Mouse (Mus musculus) G1E (cell line): ENCODE results near the gene A3galt2. TPM values are rescaled to one million over a fixed set of nuclear protein-coding genes. Genes with fewer than 3 reads are reported as not detected.
A peak's percentile ranks its signal among the peaks of the same experiment; 100 is the strongest.

Source experiments
- ATAC-seq: 2 replicates; pipeline ENCODE4 v1.8.0; 2016; ENCODE audit warnings: mild to moderate bottlenecking; ENCODE audit not compliant: insufficient number of reproducible peaks, poor library complexity, low FRiP score, severe bottlenecking; ENCODE audit errors: extremely low read depth
- DNase-seq: peaks from one replicate; pipeline ENCODE4 v3.0.0; 2012; ENCODE audit warnings: low spot score
- H3K27me3 ChIP-seq: 2 replicates; pipeline ENCODE4 v1.6.1; 2012; ENCODE audit warnings: mild to moderate bottlenecking, low read length, inconsistent platforms; ENCODE audit not compliant: insufficient read depth
- H3K36me3 ChIP-seq: replicated peaks from 2 replicates; pipeline ENCODE3; 2012; ENCODE audit warnings: mild to moderate bottlenecking, inconsistent platforms
- H3K4me1 ChIP-seq: 2 replicates; pipeline ENCODE4 v1.6.1; 2012; ENCODE audit warnings: low read depth, low read length, inconsistent platforms, mixed read lengths; ENCODE audit not compliant: insufficient read depth
- H3K4me3 ChIP-seq: 2 replicates; pipeline ENCODE4 v1.5.1; 2012; ENCODE audit warnings: low read depth, mild to moderate bottlenecking, inconsistent platforms, low read length, moderate library complexity, mixed read lengths
- H3K9me3 ChIP-seq: replicated peaks from 2 replicates; pipeline ENCODE4 v1.6.1; 2012; ENCODE audit warnings: inconsistent platforms
- CTCF ChIP-seq: IDR thresholded peaks from 2 replicates; pipeline ENCODE4 v1.5.1; 2012; ENCODE audit warnings: low read depth, low read length, inconsistent platforms, mixed read lengths
- GATA1 ChIP-seq: IDR thresholded peaks from 2 replicates; pipeline ENCODE4 v1.6.1; 2012; ENCODE audit warnings: borderline replicate concordance, low read length, inconsistent platforms, mixed read lengths
- GATA2 ChIP-seq: IDR thresholded peaks from 2 replicates; pipeline ENCODE4 v1.6.1; 2012; ENCODE audit warnings: low read depth, low read length, inconsistent platforms, borderline replicate concordance
- POLR2AphosphoS5 ChIP-seq: IDR thresholded peaks from 2 replicates; pipeline ENCODE4 v1.6.1; 2012; ENCODE audit warnings: low read depth, low read length, inconsistent platforms; ENCODE audit not compliant: insufficient replicate concordance
- TAL1 ChIP-seq: conservative IDR thresholded peaks from 2 replicates; pipeline ENCODE4 v1.6.1; 2012; ENCODE audit warnings: low read depth, low read length, inconsistent platforms, mixed read lengths
- polyA plus RNA-seq: library from polyadenylated mRNA; stranded (reverse); fragments of >175 nt; gene quantifications from 2 replicates; pipeline ENCODE4 v1.2.3, GENCODE M21; 2012
- total RNA-seq, 2 experiments: library from RNA; stranded (forward) in 1 of 2; stranded (reverse) in 1 of 2; fragments of 200-1000 nt in 1 of 2; fragments of >200 nt in 1 of 2; fragmentation: Nextera tagmentation in 1 of 2; gene quantifications; 2 replicates each; pipeline ENCODE4 v1.2.3; 2014 to 2017

A3galt2 gene
- total and polyA plus RNA-seq, 3 experiments, result 0.16 TPM; not detected in 2

DNA sequence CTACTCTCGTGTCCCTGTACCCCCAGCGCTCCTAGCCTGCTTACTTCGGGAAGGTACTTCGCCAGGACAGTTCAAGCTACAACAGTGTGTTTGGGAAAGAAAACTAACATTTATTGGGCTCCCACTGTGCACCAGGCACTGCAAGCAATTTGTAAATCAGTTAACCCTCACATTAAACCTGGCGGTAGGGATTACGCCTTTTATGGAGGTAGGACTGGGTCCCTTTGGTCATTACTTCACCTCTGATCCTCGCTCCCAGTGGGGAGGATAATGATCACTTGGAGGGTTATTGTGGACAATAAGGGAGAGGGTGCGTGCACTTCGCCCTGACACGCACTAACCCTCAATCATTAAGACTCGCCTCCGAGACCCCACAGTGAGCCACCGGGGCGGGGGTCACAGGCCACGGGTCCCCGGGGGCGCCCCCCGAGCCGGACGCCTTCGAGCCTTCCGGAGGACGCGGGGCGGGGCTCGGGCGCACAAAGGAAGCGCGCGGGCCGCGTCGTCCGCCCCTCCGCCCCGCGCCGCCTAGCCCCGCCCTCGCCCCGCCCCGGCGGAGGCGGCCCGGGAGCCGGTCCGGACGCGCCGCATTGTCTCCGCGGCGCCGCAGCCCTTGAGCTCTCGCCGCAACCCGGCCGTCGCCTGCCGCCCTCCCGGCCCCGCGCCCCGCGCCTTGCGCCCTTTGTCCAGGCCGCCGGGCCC is 28.0 kb upstream of the A3galt2 start:
- peaks cover 39% of the 10 kb centered on the region for H3K4me1 ChIP-seq
- no peaks in the 10 kb centered on the region for H3K9me3 ChIP-seq
- TF ChIP-seq GATA2 (no peak), GATA1 (no peak), POLR2AphosphoS5 (no peak)
- H3K4me3 ChIP-seq, result peak overlapping the region; percentile 79
- peaks cover 29% of the 10 kb centered on the region for H3K36me3 ChIP-seq
- peaks cover 19% of the 10 kb centered on the region for H3K27me3 ChIP-seq
- ATAC-seq, result peak; percentile 46
- DNase-seq, result peak; percentile 90

- TF ChIP-seq CTCF (no peak), GATA2 (no peak), GATA1 (no peak), POLR2AphosphoS5 (no peak), TAL1 (no peak)
- Histone ChIP-seq H3K36me3 (peaks cover 31% of the 10 kb centered on the region), H3K27me3 (peaks cover 16% of the 10 kb centered on the region), H3K4me3 (peak overlapping the region; percentile 79), H3K9me3 (no peaks in the 10 kb centered on the region), H3K4me1 (peaks cover 38% of the 10 kb centered on the region)
- ATAC-seq (peak; percentile 24; the same call in 1 of the 2 replicates), DNase-seq (peak; percentile 71)
Measured at GRCm38 (mm10) chr4:128727721-128728430, 27.3 kb upstream of the A3galt2 start.

DNA sequence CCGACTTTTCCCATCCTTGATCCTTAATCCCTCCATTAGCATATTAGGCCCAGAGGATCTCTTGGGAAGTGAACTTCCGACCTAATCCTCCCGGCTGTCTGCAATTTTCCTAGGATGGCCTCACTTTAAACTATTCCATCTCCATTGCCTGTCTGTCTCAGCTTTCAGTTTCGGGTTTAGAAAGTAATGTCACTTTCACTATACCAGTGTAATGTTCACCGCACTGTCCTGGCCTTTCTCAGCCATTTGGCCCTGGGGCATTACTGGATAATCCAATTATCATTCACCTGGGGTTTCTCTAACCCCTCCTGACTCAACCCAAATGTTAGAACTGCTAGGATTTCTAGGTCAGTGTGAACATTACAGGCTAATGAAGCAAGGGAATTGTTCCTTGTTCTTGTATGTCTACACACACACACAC is 26.7 kb upstream of the A3galt2 start:
- TF ChIP-seq CTCF, result no peak
- no peak for TF ChIP-seq GATA1
- TF ChIP-seq POLR2AphosphoS5, result no peak
- no peak for TF ChIP-seq TAL1
- no peak for TF ChIP-seq GATA2
- no peaks in the 10 kb centered on the region for H3K9me3 ChIP-seq
- ATAC-seq, result no peak
- peaks cover 35% of the 10 kb centered on the region for H3K36me3 ChIP-seq
- peaks cover 39% of the 10 kb centered on the region for H3K4me1 ChIP-seq
- H3K27me3 ChIP-seq, result peaks cover 10% of the 10 kb centered on the region
- no peak for DNase-seq
- peak overlapping the region; percentile 79 for H3K4me3 ChIP-seq

DNA sequence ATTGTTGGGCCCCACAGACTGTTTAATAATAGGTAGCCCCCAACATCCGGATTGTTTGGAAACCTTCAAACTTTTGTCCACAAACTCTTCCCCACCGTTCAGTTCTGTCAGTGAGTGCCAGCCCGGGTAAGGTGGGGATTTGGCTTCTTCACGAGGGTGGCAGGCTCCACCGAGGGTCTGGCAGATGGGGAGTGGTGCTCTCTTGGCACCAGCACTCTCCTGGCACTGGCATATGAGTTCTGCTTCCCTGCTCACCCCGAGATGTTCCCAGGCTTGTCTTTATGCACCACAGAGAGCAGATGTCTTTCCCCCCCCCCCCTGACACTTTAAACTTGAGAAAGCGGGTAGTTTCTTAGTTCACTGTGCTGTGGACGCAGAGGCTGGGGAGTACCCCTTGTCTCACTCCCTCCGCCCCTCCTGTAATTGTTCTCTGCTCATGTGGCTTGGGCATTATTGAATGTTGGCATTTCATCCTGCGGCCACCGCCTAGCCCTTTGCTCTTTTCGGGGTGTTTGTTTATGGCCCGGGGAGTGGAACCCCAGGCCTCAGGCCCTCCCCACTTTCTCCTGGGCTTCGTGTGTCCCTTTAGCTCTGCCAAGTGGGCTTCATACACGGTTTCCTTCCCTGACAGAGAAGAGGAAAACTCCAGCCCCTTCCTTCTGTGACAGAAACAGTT is 26.0 kb upstream of the A3galt2 start:
- Histone ChIP-seq H3K9me3 (no peaks in the 10 kb centered on the region), H3K36me3 (peaks cover 42% of the 10 kb centered on the region), H3K4me3 (peak overlapping the region; percentile 79; the same call in 1 of the 2 replicates), H3K4me1 (peaks cover 47% of the 10 kb centered on the region), H3K27me3 (peaks cover 3% of the 10 kb centered on the region)
- no peak for TF ChIP-seq TAL1
- no peak for TF ChIP-seq GATA2
- TF ChIP-seq POLR2AphosphoS5, result no peak
- DNase-seq (no peak), ATAC-seq (no peak)

- H3K4me3 ChIP-seq, result peak overlapping the region; percentile 79; the same call in 1 of the 2 replicates
- TF ChIP-seq GATA2 (no peak), POLR2AphosphoS5 (no peak), TAL1 (no peak), CTCF (no peak), GATA1 (no peak)
- H3K27me3 ChIP-seq, result peaks cover 2% of the 10 kb centered on the region; the same call in 1 of the 2 replicates
- H3K4me1 ChIP-seq, result peaks cover 52% of the 10 kb centered on the region
- no peaks in the 10 kb centered on the region for H3K9me3 ChIP-seq
- H3K36me3 ChIP-seq, result peaks cover 47% of the 10 kb centered on the region
- no peak for DNase-seq
- no peak for ATAC-seq
Measured at GRCm38 (mm10) chr4:128729709-128730037, 25.5 kb upstream of the A3galt2 start.

- Histone ChIP-seq H3K9me3 (no peaks in the 10 kb centered on the region), H3K4me3 (no peak overlapping the region), H3K36me3 (peaks cover 53% of the 10 kb centered on the region), H3K4me1 (peaks cover 56% of the 10 kb centered on the region), H3K27me3 (no peaks in the 10 kb centered on the region)
- no peak for DNase-seq
- no peak for TF ChIP-seq POLR2AphosphoS5
- no peak for TF ChIP-seq GATA1
- no peak for TF ChIP-seq TAL1
- ATAC-seq, result no peak
Measured at GRCm38 (mm10) chr4:128730271-128730670, 24.9 kb upstream of the A3galt2 start.
